Mouse (Mus musculus): Measurements from ENCODE around the gene Atxn1. TPM values are rescaled to one million over a fixed set of nuclear protein-coding genes. Genes with fewer than 3 reads are reported as not detected.

Gene Atxn1
- polyA plus RNA-seq, 1 experiment from 2014 or later: 8.3 TPM

- TF ChIP-seq CTCF (IDR thresholded peaks at IDR 0.05): no peak
- ChIA-PET CTCF (interaction anchor here (1.7 to 3.9 kb wide), 2 partner anchors 12 to 424 kb away, joined by 5 to 14 read pairs; no protein-coding TSS in a partner anchor), POLR2A (interaction anchor here (0.6 to 4.9 kb wide), 10 partner anchors 11 to 350 kb away, joined by 3 to 31 read pairs (median 4); no protein-coding TSS in a partner anchor)
- no peak for DNase-seq (ENCODE audit: low read depth, low spot score)
- H3K27me3 ChIP-seq: no peaks in the 10 kb centered on the region
- in situ Hi-C loops (cut with MboI; ENCODE audit: low pct_unique_long_range_greater_than_20kb): no loop called here
- peak; percentile 48 for ATAC-seq
Measured at GRCm38 (mm10) chr13:45963497-45964330, 1.1 kb downstream of the Atxn1 start.

GRCm38 (mm10) chr13:45962776-45963175 is 2.0 kb downstream of the Atxn1 start:
- DNase-seq (ENCODE audit: low read depth, low spot score) (no peak), ATAC-seq (no peak)
- in situ Hi-C loops (cut with MboI; ENCODE audit: low pct_unique_long_range_greater_than_20kb): no loop called here
- H3K27me3 ChIP-seq: no peaks in the 10 kb centered on the region
- POLR2A ChIA-PET: interaction anchor here (0.5 to 4.9 kb wide), 8 partner anchors 10 to 265 kb away, joined by 3 to 31 read pairs (median 4); no protein-coding TSS in a partner anchor
- CTCF ChIA-PET: interaction anchor here (1.3 to 3.9 kb wide), 3 partner anchors 11 to 423 kb away, joined by 3 to 14 read pairs (median 5); no protein-coding TSS in a partner anchor
- no peak for TF ChIP-seq CTCF (IDR thresholded peaks at IDR 0.05)

GRCm38 (mm10) chr13:45961871-45962630 is 2.8 kb downstream of the Atxn1 start:
- in situ Hi-C loops (cut with MboI; ENCODE audit: low pct_unique_long_range_greater_than_20kb): no loop called here
- POLR2A ChIA-PET: interaction anchor here (1.0 to 4.9 kb wide), 6 partner anchors 9 to 264 kb away, joined by 3 to 31 read pairs (median 4); no protein-coding TSS in a partner anchor
- H3K27me3 ChIP-seq: no peaks in the 10 kb centered on the region
- TF ChIP-seq CTCF (IDR thresholded peaks at IDR 0.05): no peak
- DNase-seq (ENCODE audit: low read depth, low spot score) (no peak), ATAC-seq (no peak)
- CTCF ChIA-PET: interaction anchor here (1.3 to 3.9 kb wide), 3 partner anchors 10 to 423 kb away, joined by 3 to 14 read pairs (median 5); no protein-coding TSS in a partner anchor

GRCm38 (mm10) chr13:45960311-45960965 is 4.4 kb downstream of the Atxn1 start:
- no peak for DNase-seq (ENCODE audit: low read depth, low spot score)
- no peaks in the 10 kb centered on the region for H3K27me3 ChIP-seq
- TF ChIP-seq CTCF (IDR thresholded peaks at IDR 0.05): no peak
- in situ Hi-C loops (cut with MboI; ENCODE audit: low pct_unique_long_range_greater_than_20kb): no loop called here
- CTCF ChIA-PET: interaction anchor here (1.3 to 3.9 kb wide), 2 partner anchors 9 to 11 kb away, joined by 3 to 14 read pairs; no protein-coding TSS in a partner anchor
- ATAC-seq: no peak
- POLR2A ChIA-PET: interaction anchor here (0.7 kb wide), 1 partner anchor 125 kb away, joined by 3 read pairs; no protein-coding TSS in a partner anchor

- POLR2A ChIA-PET: interaction anchor here (0.6 kb wide), 1 partner anchor 268 kb away, joined by 6 read pairs; no protein-coding TSS in a partner anchor
- in situ Hi-C loops (cut with MboI; ENCODE audit: low pct_unique_long_range_greater_than_20kb): loop anchor here (5.0 kb wide), 1 partner anchor 41 kb away; no protein-coding TSS in a partner anchor
- ATAC-seq (no peak), DNase-seq (ENCODE audit: low read depth, low spot score) (no peak)
- H3K27me3 ChIP-seq: no peaks in the 10 kb centered on the region
- no peak for TF ChIP-seq CTCF (IDR thresholded peaks at IDR 0.05)
- CTCF ChIA-PET: no interaction called here
Measured at GRCm38 (mm10) chr13:45958306-45958705, 6.5 kb downstream of the Atxn1 start.

GRCm38 (mm10) chr13:45957629-45958028 is 7.2 kb downstream of the Atxn1 start:
- no peak for ATAC-seq
- in situ Hi-C loops (cut with MboI; ENCODE audit: low pct_unique_long_range_greater_than_20kb): loop anchor here (5.0 kb wide), 1 partner anchor 40 kb away; no protein-coding TSS in a partner anchor

GRCm38 (mm10) chr13:45956287-45956686 is 8.5 kb downstream of the Atxn1 start:
- POLR2A ChIA-PET: no interaction called here
- H3K27me3 ChIP-seq: no peaks in the 10 kb centered on the region
- no peak for DNase-seq (ENCODE audit: low read depth, low spot score)
- no peak for ATAC-seq
- TF ChIP-seq CTCF (IDR thresholded peaks at IDR 0.05): no peak
- CTCF ChIA-PET: no interaction called here
- in situ Hi-C loops (cut with MboI; ENCODE audit: low pct_unique_long_range_greater_than_20kb): loop anchor here (5.0 kb wide), 1 partner anchor 39 kb away; no protein-coding TSS in a partner anchor

More at GRCm38 (mm10) chr13:45957629-45958028, 7.2 kb downstream of the Atxn1 start:
- ChIA-PET CTCF (no interaction called here), POLR2A (no interaction called here)
- H3K27me3 ChIP-seq: no peaks in the 10 kb centered on the region
- TF ChIP-seq CTCF (IDR thresholded peaks at IDR 0.05): no peak
- no peak for DNase-seq (ENCODE audit: low read depth, low spot score)

- in situ Hi-C loops (cut with MboI; ENCODE audit: low pct_unique_long_range_greater_than_20kb): loop anchor here (5.0 kb wide), 1 partner anchor 38 kb away; no protein-coding TSS in a partner anchor
- ATAC-seq (peak; percentile 68), DNase-seq (ENCODE audit: low read depth, low spot score) (no peak)
- H3K27me3 ChIP-seq: no peaks in the 10 kb centered on the region
- no peak for TF ChIP-seq CTCF (IDR thresholded peaks at IDR 0.05)
- ChIA-PET CTCF (interaction anchor here (1.4 kb wide), 1 partner anchor 10 kb away, joined by 3 read pairs; no protein-coding TSS in a partner anchor), POLR2A (interaction anchor here (5.8 kb wide), 1 partner anchor 8 kb away, joined by 31 read pairs; the partner anchor contains the start of gene Atxn1)
Measured at GRCm38 (mm10) chr13:45955370-45956055, 9.3 kb downstream of the Atxn1 start.

- no peaks in the 10 kb centered on the region for H3K27me3 ChIP-seq
- ChIA-PET CTCF (interaction anchor here (3.5 kb wide), 1 partner anchor 9 kb away, joined by 14 read pairs; no protein-coding TSS in a partner anchor), POLR2A (interaction anchor here (5.8 kb wide), 1 partner anchor 11 kb away, joined by 31 read pairs; the partner anchor contains the start of gene Atxn1)
- ATAC-seq: no peak
- no peak for DNase-seq (ENCODE audit: low read depth, low spot score)
- in situ Hi-C loops (cut with MboI; ENCODE audit: low pct_unique_long_range_greater_than_20kb): no loop called here
- no peak for TF ChIP-seq CTCF (IDR thresholded peaks at IDR 0.05)
Measured at GRCm38 (mm10) chr13:45953098-45953497, 11.7 kb downstream of the Atxn1 start.

Data from Patski (cell line).